Mouse (Mus musculus): ENCODE measurements around the gene Ppp2ca.
A peak's percentile ranks its signal among the peaks of the same experiment; 100 is the strongest.
"Not testable (repeated sequence)": the region's sequence is repeated elsewhere in the genome, so short reads cannot be mapped to it uniquely, and the experiment has no call there.

The Ppp2ca gene

DNA sequence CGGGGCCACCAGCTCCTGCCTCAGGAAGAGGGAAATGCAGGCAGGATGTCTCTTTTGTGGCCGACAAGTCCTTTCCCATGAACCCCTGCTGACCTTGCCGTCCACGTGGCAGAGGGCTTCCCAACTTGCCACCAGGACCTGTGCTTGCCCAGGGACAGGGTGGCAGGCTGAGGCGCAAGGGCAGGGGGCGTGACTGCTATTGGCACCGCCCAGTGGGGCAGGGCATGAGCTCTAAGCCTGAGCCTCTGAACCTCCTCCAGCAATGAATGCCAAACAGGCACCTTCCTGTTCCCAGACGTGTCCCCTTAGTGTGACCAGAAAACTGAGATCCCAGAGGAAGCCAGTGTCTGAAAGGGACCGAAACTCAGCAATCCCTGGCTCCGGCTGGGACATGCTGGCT, 65.4 kb downstream of the Ppp2ca start:
- DNase-seq, result peak; percentile 69

GRCm38 (mm10) chr11:52167126-52167525, 68.6 kb downstream of the Ppp2ca start:
- DNase-seq, result peak; percentile 21

DNA sequence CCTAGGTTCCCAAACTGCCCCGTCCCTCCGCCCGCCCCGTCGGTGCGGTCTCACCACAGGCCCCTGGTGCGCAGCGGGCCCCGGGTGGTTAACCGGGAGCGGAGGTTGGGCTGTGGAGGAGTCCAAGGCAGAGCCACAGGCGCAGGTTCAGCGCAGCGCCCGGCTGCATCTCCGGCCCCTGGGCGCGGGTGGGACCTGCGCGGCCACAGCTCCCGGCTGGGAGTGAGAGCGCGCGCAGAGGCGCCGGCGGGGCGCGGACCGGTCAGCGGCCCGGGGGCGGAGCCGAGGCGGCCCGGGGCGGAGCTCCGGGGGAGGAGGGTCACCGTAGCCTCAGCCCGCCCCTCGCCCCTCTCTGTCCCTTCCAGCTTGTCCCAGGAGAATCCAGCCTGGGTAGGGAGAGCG, 69.4 kb downstream of the Ppp2ca start:
- not testable (repeated sequence) for DNase-seq

DNA sequence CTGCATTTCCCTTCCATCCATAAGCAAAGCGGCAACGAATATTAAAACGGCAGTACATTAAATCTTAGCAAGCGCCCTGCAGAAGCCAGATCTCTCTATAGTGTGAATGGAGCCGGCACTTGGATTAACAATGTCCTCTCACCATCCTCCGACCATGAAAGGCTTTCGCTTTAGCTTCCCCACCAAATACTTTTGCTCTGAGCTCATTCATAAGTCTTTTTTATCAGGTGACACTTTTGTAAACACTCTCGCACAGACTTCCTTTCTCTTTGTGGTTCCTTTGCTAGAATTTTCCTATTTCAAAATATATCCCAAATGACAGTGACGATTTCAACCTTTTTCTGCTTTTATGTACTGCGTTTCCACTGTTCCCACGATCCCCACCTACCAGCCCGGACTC, 70.0 kb downstream of the Ppp2ca start:
- DNase-seq, result no peak

Measured in kidney, adult 11 months (tissue).